Mouse (Mus musculus): ENCODE measurements around the gene Ece2. TPM values are rescaled to one million over a fixed set of nuclear protein-coding genes. Genes with fewer than 3 reads are reported as not detected.

Gene Ece2
- polyA plus RNA-seq, 1 experiment from 2014 or later, result 20.4 TPM

DNA sequence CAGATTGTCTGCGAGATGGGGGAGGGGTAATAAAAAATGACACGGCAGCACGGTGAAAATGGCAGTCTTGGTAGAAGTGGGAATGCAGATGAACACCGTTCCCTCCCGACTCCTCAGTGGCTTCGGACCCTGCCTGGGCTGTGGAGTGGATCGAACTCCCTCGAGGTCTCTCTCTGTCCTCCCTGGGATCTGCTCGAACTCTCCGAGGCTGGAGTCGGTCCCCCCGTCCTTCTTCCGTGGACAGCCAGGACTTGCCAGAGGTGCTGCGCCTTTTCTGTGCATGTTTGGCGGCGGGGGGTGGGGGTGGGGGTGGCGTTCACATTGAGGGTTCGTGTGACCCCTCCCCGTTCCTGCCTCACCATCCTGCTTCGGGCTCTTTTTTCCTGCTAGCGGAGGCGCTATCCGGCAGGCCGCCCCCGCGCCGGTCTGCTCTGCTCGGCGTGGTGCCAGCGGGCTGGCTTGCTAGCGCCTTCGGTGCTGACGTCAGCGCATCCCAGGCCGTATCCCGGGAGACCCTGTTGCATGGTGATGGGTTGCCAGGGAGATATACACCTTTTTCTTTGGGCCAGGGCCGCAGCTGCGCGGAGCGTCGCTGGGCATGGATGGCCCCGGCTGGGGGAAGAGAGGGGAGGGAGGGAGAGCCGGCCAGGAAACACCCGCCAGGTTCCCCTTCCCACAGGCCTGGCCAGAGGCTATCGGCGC, 66.1 kb downstream of the Ece2 start:
- H3K4me1 ChIP-seq, result peaks cover 53% of the 10 kb centered on the region
- H3K27ac ChIP-seq (replicated peaks), result peak overlapping the region; percentile 79
- H3K36me3 ChIP-seq, result peaks cover 33% of the 10 kb centered on the region
- peak overlapping the region; percentile 46 for H3K4me3 ChIP-seq (replicated peaks)
- WGBS, result 1% methylated on average over 45 of the region's 46 CpGs
- no peaks in the 10 kb centered on the region for H3K27me3 ChIP-seq (replicated peaks)
- H3K4me2 ChIP-seq, result peak overlapping the region; percentile 80
- H3K9me3 ChIP-seq (replicated peaks), result no peaks in the 10 kb centered on the region
- peak; percentile 75 for ATAC-seq (ENCODE audit: low FRiP score)
- H3K9ac ChIP-seq (replicated peaks), result peak overlapping the region; percentile 64

MicroRNAs encoded within 50 kb of the gene (microRNA counts, 519-probe panel; counts per million panel counts)
- 2,296 counts per million, percentile 51 among the panel's probes with 10 or more counts for microRNA mmu-miR-1224

Small RNAs within 50 kb of the gene (microRNA-seq; reads per million reads assigned to microRNA genes)
- gene Mir1224, result 64.4 reads per million, percentile 47 among the genes with 10 or more reads in this experiment

Other genes with a start within 250 kb of the Ece2 start
- 120 and 142 TPM in 2 replicates for gene Abcc5, start 203.4 kb upstream of the Ece2 start, polyA plus RNA-seq (2015; fragmentation: Nextera tagmentation; extraction: Ambion mirVana)
- 100 and 103 TPM in 2 replicates for gene Eif2b5, start 131.0 kb upstream of the Ece2 start, polyA plus RNA-seq (2015; fragmentation: Nextera tagmentation; extraction: Ambion mirVana)
- gene Dvl3, start 112.8 kb upstream of the Ece2 start, polyA plus RNA-seq (2015; fragmentation: Nextera tagmentation; extraction: Ambion mirVana), result 32.2 and 34.2 TPM in 2 replicates
- 1,083 and 1,151 TPM in 2 replicates for gene Ap2m1, start 94.3 kb upstream of the Ece2 start, polyA plus RNA-seq (2015; fragmentation: Nextera tagmentation; extraction: Ambion mirVana)
- 91.1 and 93.2 TPM in 2 replicates for gene Abcf3, start 81.3 kb upstream of the Ece2 start, polyA plus RNA-seq (2015; fragmentation: Nextera tagmentation; extraction: Ambion mirVana)
- gene Vwa5b2, start 40.4 kb upstream of the Ece2 start, polyA plus RNA-seq (2015; fragmentation: Nextera tagmentation; extraction: Ambion mirVana), result 38.1 and 48.0 TPM in 2 replicates
- 8.4 and 14.8 TPM in 2 replicates for gene Eef1akmt4, start 18.2 kb upstream of the Ece2 start, polyA plus RNA-seq (2015; fragmentation: Nextera tagmentation; extraction: Ambion mirVana)
- 0.13 TPM in 1 of 2 replicates, not detected in the other for gene Gm49333, start 18.2 kb upstream of the Ece2 start, polyA plus RNA-seq (2015; fragmentation: Nextera tagmentation; extraction: Ambion mirVana)
- 39.6 and 40.0 TPM in 2 replicates for gene Alg3, start 18.1 kb upstream of the Ece2 start, polyA plus RNA-seq (2015; fragmentation: Nextera tagmentation; extraction: Ambion mirVana)
- gene Camk2n2, start 8.5 kb upstream of the Ece2 start, polyA plus RNA-seq (2015; fragmentation: Nextera tagmentation; extraction: Ambion mirVana), result 45.1 and 55.0 TPM in 2 replicates
- 340 and 342 TPM in 2 replicates for gene Psmd2, start 21.8 kb downstream of the Ece2 start, polyA plus RNA-seq (2015; fragmentation: Nextera tagmentation; extraction: Ambion mirVana)
- gene Eif4g1, start 38.5 kb downstream of the Ece2 start, polyA plus RNA-seq (2015; fragmentation: Nextera tagmentation; extraction: Ambion mirVana), result 130 and 142 TPM in 2 replicates
- 42.2 and 48.6 TPM in 2 replicates for gene Fam131a, start 63.4 kb downstream of the Ece2 start, polyA plus RNA-seq (2015; fragmentation: Nextera tagmentation; extraction: Ambion mirVana)
- gene Polr2h, start 87.8 kb downstream of the Ece2 start, polyA plus RNA-seq (2015; fragmentation: Nextera tagmentation; extraction: Ambion mirVana), result 90.9 and 95.4 TPM in 2 replicates
- 27.4 and 34.6 TPM in 2 replicates for gene Clcn2, start 87.9 kb downstream of the Ece2 start, polyA plus RNA-seq (2015; fragmentation: Nextera tagmentation; extraction: Ambion mirVana)
- 6.3 and 7.5 TPM in 2 replicates for gene Chrd, start 103.3 kb downstream of the Ece2 start, polyA plus RNA-seq (2015; fragmentation: Nextera tagmentation; extraction: Ambion mirVana)
- 1.0 and 1.2 TPM in 2 replicates for gene Thpo, start 104.7 kb downstream of the Ece2 start, polyA plus RNA-seq (2015; fragmentation: Nextera tagmentation; extraction: Ambion mirVana)

Data from neural tube, embryonic 15.5 days (tissue).